Mouse (Mus musculus): ENCODE results near the gene Acer2. TPM values are rescaled to one million over a fixed set of nuclear protein-coding genes. Genes with fewer than 3 reads are reported as not detected.

The Acer2 gene
- polyA plus RNA-seq, 1 experiment = 179 TPM

GRCm38 (mm10) chr4:86936217-86936616, 62.0 kb downstream of the Acer2 start:
- TF ChIP-seq CTCF (IDR thresholded peaks at IDR 0.05; ENCODE audit: insufficient read depth, low read length) (no peak), POLR2A (IDR thresholded peaks at IDR 0.05; ENCODE audit: borderline replicate concordance, extremely low read depth, low read depth, low read length) (no peak)
- H3K4me3 ChIP-seq (replicated peaks; ENCODE audit: extremely low read depth, low read depth, low read length) = no peak overlapping the region
- WGBS = 93% methylated on average over 9 of the region's 9 CpGs
- no peaks in the 10 kb centered on the region for H3K4me1 ChIP-seq (ENCODE audit: control insufficient read depth, insufficient read depth, low read length)
- no peak for DNase-seq

- WGBS = 39% methylated on average over 3 of the region's 3 CpGs
- no peaks in the 10 kb centered on the region for H3K4me1 ChIP-seq (ENCODE audit: control insufficient read depth, insufficient read depth, low read length)
- H3K4me3 ChIP-seq (replicated peaks; ENCODE audit: extremely low read depth, low read depth, low read length) = no peak overlapping the region
- TF ChIP-seq CTCF (IDR thresholded peaks at IDR 0.05; ENCODE audit: insufficient read depth, low read length) (no peak), POLR2A (IDR thresholded peaks at IDR 0.05; ENCODE audit: borderline replicate concordance, extremely low read depth, low read depth, low read length) (no peak)
- DNase-seq = no peak
Observed at GRCm38 (mm10) chr4:86936706-86937105, 62.5 kb downstream of the Acer2 start.

GRCm38 (mm10) chr4:86942656-86943055, 68.5 kb downstream of the Acer2 start:
- 75% methylated on average over 6 of the region's 6 CpGs for WGBS
- Histone ChIP-seq H3K4me3 (replicated peaks; ENCODE audit: extremely low read depth, low read depth, low read length) (no peak overlapping the region), H3K4me1 (ENCODE audit: control insufficient read depth, insufficient read depth, low read length) (no peaks in the 10 kb centered on the region)
- TF ChIP-seq POLR2A (IDR thresholded peaks at IDR 0.05; ENCODE audit: borderline replicate concordance, extremely low read depth, low read depth, low read length) (no peak), CTCF (IDR thresholded peaks at IDR 0.05; ENCODE audit: insufficient read depth, low read length) (no peak)
- no peak for DNase-seq

GRCm38 (mm10) chr4:86943296-86943695, 69.1 kb downstream of the Acer2 start:
- no peak for DNase-seq
- WGBS = 54% methylated on average over 6 of the region's 6 CpGs
- Histone ChIP-seq H3K4me3 (replicated peaks; ENCODE audit: extremely low read depth, low read depth, low read length) (no peak overlapping the region), H3K4me1 (ENCODE audit: control insufficient read depth, insufficient read depth, low read length) (no peaks in the 10 kb centered on the region)
- TF ChIP-seq CTCF (IDR thresholded peaks at IDR 0.05; ENCODE audit: insufficient read depth, low read length) (no peak), POLR2A (IDR thresholded peaks at IDR 0.05; ENCODE audit: borderline replicate concordance, extremely low read depth, low read depth, low read length) (no peak)

GRCm38 (mm10) chr4:86948794-86949193, 74.6 kb downstream of the Acer2 start:
- DNase-seq = no peak
- WGBS = 78% methylated on average over 1 of the region's 1 CpGs
- TF ChIP-seq CTCF (IDR thresholded peaks at IDR 0.05; ENCODE audit: insufficient read depth, low read length) (no peak), POLR2A (IDR thresholded peaks at IDR 0.05; ENCODE audit: borderline replicate concordance, extremely low read depth, low read depth, low read length) (no peak)

GRCm38 (mm10) chr4:86953519-86953918, 79.3 kb downstream of the Acer2 start:
- no peak for TF ChIP-seq POLR2A (IDR thresholded peaks at IDR 0.05; ENCODE audit: borderline replicate concordance, extremely low read depth, low read depth, low read length)
- no peak for TF ChIP-seq CTCF (IDR thresholded peaks at IDR 0.05; ENCODE audit: insufficient read depth, low read length)
- Histone ChIP-seq H3K4me3 (replicated peaks; ENCODE audit: extremely low read depth, low read depth, low read length) (no peak overlapping the region), H3K4me1 (ENCODE audit: control insufficient read depth, insufficient read depth, low read length) (no peaks in the 10 kb centered on the region)
- WGBS = 42% methylated on average over 5 of the region's 5 CpGs
- no peak for DNase-seq

More at GRCm38 (mm10) chr4:86948794-86949193, 74.6 kb downstream of the Acer2 start:
- H3K4me3 ChIP-seq (replicated peaks; ENCODE audit: extremely low read depth, low read depth, low read length) = no peak overlapping the region
- H3K4me1 ChIP-seq (ENCODE audit: control insufficient read depth, insufficient read depth, low read length) = no peaks in the 10 kb centered on the region

- Histone ChIP-seq H3K4me3 (replicated peaks; ENCODE audit: extremely low read depth, low read depth, low read length) (no peak overlapping the region), H3K4me1 (ENCODE audit: control insufficient read depth, insufficient read depth, low read length) (no peaks in the 10 kb centered on the region)
- TF ChIP-seq CTCF (IDR thresholded peaks at IDR 0.05; ENCODE audit: insufficient read depth, low read length) (no peak), POLR2A (IDR thresholded peaks at IDR 0.05; ENCODE audit: borderline replicate concordance, extremely low read depth, low read depth, low read length) (no peak)
- 46% methylated on average over 4 of the region's 4 CpGs for WGBS
- DNase-seq = no peak
Observed at GRCm38 (mm10) chr4:86955448-86955847, 81.3 kb downstream of the Acer2 start.

- peak; percentile 20 for DNase-seq
- TF ChIP-seq POLR2A (IDR thresholded peaks at IDR 0.05; ENCODE audit: borderline replicate concordance, extremely low read depth, low read depth, low read length) (no peak), CTCF (IDR thresholded peaks at IDR 0.05; ENCODE audit: insufficient read depth, low read length) (peak; percentile 48)
- Histone ChIP-seq H3K4me1 (ENCODE audit: control insufficient read depth, insufficient read depth, low read length) (no peaks in the 10 kb centered on the region), H3K4me3 (replicated peaks; ENCODE audit: extremely low read depth, low read depth, low read length) (no peak overlapping the region)
- WGBS = 43% methylated on average over 14 of the region's 14 CpGs
Observed at GRCm38 (mm10) chr4:86957576-86958411, 83.6 kb downstream of the Acer2 start.

- DNase-seq = no peak
- Histone ChIP-seq H3K4me3 (replicated peaks; ENCODE audit: extremely low read depth, low read depth, low read length) (no peak overlapping the region), H3K4me1 (ENCODE audit: control insufficient read depth, insufficient read depth, low read length) (no peaks in the 10 kb centered on the region)
- TF ChIP-seq POLR2A (IDR thresholded peaks at IDR 0.05; ENCODE audit: borderline replicate concordance, extremely low read depth, low read depth, low read length) = no peak
- TF ChIP-seq CTCF (IDR thresholded peaks at IDR 0.05; ENCODE audit: insufficient read depth, low read length) = no peak
- 70% methylated on average over 5 of the region's 5 CpGs for WGBS
Observed at GRCm38 (mm10) chr4:86977272-86977671, 103.1 kb downstream of the Acer2 start.

Other genes starting within 250 kb of the Acer2 start
- 165 and 207 TPM in 2 replicates for gene Plin2, start 204.3 kb upstream of the Acer2 start, polyA plus RNA-seq (2012; rRNA removed)
- 5.9 and 7.3 TPM in 2 replicates for gene Dennd4c, start 125.8 kb upstream of the Acer2 start, polyA plus RNA-seq (2012; rRNA removed)
- gene Rps6, start 17.0 kb upstream of the Acer2 start, polyA plus RNA-seq (2012; rRNA removed) = 405 and 533 TPM in 2 replicates

Measured in lung, adult 2 months (tissue).